Mouse (Mus musculus) colon, adult 2 months (tissue): ENCODE results near the gene Clns1a. TPM values are rescaled to one million over a fixed set of nuclear protein-coding genes. Genes with fewer than 3 reads are reported as not detected.

Experiments
- polyA plus RNA-seq: library from polyadenylated mRNA; depleted of rRNA; stranded (reverse); fragments of >200 nt; gene quantifications from 2 replicates; pipeline ENCODE4 v1.2.3, GENCODE M21; 2012; rRNA removed

Gene Clns1a
- 21.9 and 25.0 TPM in 2 replicates for polyA plus RNA-seq

DNA sequence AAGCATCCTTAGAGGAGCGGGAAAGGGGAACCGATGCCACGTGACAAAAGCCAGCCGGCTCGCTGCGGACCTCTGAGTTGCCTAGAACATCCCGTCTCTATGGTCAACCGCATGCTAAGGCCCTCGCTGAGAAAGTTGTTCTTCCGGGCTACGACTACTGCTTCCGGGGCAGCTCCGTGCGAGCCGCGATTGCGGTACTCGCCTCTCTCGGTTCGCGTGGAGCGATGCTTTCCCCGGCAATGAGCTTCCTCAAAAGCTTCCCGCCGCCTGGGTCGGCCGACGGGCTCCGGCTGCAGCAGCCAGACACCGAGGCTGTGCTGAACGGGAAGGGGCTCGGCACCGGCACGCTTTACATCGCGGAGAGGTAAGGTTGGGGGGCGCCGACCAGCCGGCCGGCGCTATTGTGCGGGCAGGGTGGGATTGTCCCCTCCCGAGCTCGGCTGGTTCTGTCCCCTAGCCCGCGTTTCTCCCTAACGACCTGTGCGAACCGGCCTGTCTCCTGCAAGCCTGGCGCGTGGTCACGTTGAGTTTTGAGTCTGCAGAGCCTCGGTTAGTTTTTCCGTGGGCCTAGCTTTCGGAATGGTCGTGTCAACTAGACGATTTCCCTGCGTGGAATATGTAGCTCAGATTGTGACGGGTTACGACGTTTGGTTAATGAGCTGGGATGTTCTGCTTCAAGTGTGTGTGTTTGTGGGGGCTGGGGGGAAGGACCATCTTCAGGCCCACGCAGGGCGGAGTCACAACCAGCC lies at the start of gene Clns1a:
Gene Clns1a (plus strand): TSS at position 129 of the 749 bp plus-strand sequence.

DNA sequence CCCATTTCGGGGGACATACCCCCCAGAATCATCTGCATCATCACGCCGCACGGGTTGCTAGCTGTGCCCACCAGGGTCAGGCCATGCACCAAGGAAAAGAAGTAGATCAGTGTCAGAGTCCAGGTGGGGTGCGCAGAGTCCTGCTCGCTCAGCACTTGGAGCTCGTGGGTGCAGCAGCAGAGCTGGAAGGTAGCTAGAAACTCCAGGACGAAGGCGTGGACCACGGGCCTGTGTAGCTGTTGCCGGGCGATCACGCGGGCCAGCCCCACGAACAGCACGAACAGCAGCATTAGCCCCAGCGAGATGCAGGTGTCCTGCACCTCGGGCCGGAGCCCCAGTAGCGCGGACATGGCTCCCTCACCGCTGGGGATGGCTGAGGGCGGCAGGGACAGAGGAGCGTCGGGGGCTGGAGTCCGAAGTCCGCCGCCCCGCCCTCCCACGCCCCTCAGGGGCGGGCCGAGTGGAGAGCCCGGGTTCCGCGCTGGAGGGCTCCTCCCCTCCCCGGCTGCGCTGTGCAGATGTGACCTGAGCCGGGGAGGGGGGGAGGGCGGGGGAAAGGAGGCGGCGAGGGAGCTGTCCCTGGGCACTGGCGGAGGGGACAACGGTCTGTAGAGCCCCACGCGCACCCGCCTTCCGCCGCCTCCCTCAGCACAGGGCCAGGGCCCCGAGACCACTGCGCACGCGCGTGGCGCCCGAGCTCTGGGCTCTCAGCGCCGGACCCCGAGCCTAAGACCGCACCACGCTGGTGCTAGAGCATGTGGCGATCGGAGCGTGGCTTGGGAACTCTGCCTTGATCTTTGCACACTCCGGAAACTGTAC lies 41.4 kb downstream of the Clns1a start, which contains the start of gene Aqp11:
Gene Aqp11 (minus strand): TSS at position 652 of the 819 bp plus-strand sequence.

Other genes starting within 250 kb of the Clns1a start
- 8.1 and 10.0 TPM in 2 replicates for gene Kctd14, start 245.3 kb upstream of the Clns1a start, polyA plus RNA-seq
- 52.9 and 54.5 TPM in 2 replicates for gene Ints4, start 215.7 kb upstream of the Clns1a start, polyA plus RNA-seq
- gene Aamdc, start 117.1 kb upstream of the Clns1a start, polyA plus RNA-seq: 23.7 and 24.4 TPM in 2 replicates
- 1.4 and 1.9 TPM in 2 replicates for gene Rsf1, start 116.7 kb upstream of the Clns1a start, polyA plus RNA-seq
- 19.7 and 26.9 TPM in 2 replicates for gene Aqp11, start 41.7 kb downstream of the Clns1a start, polyA plus RNA-seq
- 24.4 and 41.2 TPM in 2 replicates for gene Pak1, start 91.9 kb downstream of the Clns1a start, polyA plus RNA-seq
- not detected in 2 replicates for gene Gdpd4, start 223.3 kb downstream of the Clns1a start, polyA plus RNA-seq